Mouse (Mus musculus): ENCODE results near the gene Rbmx. TPM values are rescaled to one million over a fixed set of nuclear protein-coding genes. Genes with fewer than 3 reads are reported as not detected.

Rbmx gene
- total RNA-seq (2017), result 69.5 and 74.8 TPM in 2 replicates

GRCm38 (mm10) chrX:57392367-57393246 is at the start of gene Rbmx:
Gene Rbmx (minus strand): TSS chrX:57393036.
- peak; percentile 95 for ATAC-seq (replicated peaks; ENCODE audit: low read depth, poor library complexity, severe bottlenecking)

- no peak for ATAC-seq (replicated peaks; ENCODE audit: low read depth, poor library complexity, severe bottlenecking)
These were observed 41.1 kb upstream of the Rbmx start for GRCm38 (mm10) chrX:57433897-57434296.

DNA sequence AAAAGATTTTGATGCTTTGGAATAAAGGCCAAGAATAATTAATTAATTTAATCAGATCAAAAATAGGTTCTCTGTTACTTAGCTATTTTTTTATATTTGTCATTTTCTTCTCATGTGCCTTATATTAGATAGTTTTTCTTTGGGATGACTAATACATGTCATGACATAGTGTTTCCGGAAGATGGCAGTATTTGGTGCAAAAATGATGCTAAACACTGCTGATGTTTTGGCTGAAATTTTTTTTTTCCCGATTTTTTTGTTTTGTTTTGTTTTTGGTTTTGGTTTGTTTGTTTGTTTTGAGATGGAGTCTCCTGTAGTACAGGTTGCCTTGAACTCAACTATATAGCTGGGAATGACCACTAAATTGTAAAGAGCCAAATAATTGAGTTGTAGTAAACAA is 38.8 kb upstream of the Rbmx start:
- no peak for ATAC-seq (replicated peaks; ENCODE audit: low read depth, poor library complexity, severe bottlenecking)

GRCm38 (mm10) chrX:57408769-57409168 is 15.9 kb upstream of the Rbmx start, which contains the start of gene Gm364:
Gene Gm364 (plus strand): TSS chrX:57409154.
- ATAC-seq (replicated peaks; ENCODE audit: low read depth, poor library complexity, severe bottlenecking), result no peak

- ATAC-seq (replicated peaks; ENCODE audit: low read depth, poor library complexity, severe bottlenecking), result peak; percentile 74
These were observed 10.8 kb upstream of the Rbmx start for GRCm38 (mm10) chrX:57403651-57404050.

DNA sequence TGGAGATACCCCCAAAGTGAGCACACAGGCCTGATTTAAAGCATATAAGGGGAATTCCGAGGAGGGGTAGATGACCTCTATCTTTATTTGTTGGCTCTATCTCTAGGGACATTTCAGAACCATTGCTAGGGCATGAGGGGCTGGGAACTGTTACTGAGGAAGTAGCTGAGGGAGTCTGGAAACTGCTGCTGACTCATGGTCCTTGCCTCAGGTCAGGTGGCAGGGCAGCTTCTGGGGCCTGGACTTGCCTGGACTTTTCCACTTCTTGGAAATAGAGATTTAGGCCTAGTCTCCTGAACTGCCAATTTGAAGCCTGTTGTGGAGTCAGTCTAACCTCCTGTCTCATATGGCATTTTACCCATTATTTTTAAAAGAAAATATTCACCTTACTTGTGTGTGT is 8.6 kb upstream of the Rbmx start:
- ATAC-seq (replicated peaks; ENCODE audit: low read depth, poor library complexity, severe bottlenecking), result no peak

DNA sequence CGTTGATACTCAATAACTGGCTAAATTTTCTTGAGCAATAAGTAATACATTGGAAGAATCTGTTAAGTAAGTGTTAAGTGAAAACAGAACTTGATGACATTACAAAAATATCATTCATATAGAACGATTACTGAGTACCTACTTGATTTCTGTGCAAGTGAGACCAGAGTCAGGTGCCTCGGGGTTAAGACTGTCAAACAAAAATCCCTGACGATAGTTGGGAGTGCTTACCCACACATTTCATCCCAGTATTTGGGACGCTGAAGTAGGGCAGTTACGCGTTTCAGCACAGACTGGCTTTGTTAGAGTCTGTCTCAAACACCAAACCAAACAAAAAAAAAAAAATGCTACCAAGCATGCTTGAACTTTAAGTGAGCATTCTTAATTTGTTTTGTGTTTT is 576 bp upstream of the Rbmx start:
- no peak for ATAC-seq (replicated peaks; ENCODE audit: low read depth, poor library complexity, severe bottlenecking)

DNA sequence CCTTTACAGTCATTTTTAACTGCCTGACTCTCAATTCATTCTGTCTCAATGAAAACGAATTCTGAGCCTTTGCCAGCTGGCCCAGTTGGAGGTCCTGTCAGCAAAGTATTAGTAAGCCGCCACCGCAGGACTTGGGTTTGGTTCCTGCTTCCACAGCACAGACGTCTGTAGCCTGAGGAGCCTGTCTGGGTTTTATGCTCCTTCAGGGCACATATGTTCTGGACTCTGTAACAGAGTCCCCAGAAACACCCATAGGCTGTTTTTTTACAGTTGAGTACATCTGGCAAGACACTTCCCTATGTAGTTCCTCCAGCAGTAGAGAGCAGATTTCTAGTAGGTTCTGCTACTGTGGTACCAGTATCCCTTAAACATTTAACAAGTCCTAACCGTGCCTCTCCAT is 11.9 kb downstream of the Rbmx start:
- ATAC-seq (replicated peaks; ENCODE audit: low read depth, poor library complexity, severe bottlenecking), result no peak

GRCm38 (mm10) chrX:57378579-57378978 is 14.3 kb downstream of the Rbmx start:
- ATAC-seq (replicated peaks; ENCODE audit: low read depth, poor library complexity, severe bottlenecking), result no peak

GRCm38 (mm10) chrX:57377096-57377495 is 15.7 kb downstream of the Rbmx start:
- no peak for ATAC-seq (replicated peaks; ENCODE audit: low read depth, poor library complexity, severe bottlenecking)

- ATAC-seq (replicated peaks; ENCODE audit: low read depth, poor library complexity, severe bottlenecking), result no peak
These were observed 18.8 kb downstream of the Rbmx start for GRCm38 (mm10) chrX:57374029-57374428.

DNA sequence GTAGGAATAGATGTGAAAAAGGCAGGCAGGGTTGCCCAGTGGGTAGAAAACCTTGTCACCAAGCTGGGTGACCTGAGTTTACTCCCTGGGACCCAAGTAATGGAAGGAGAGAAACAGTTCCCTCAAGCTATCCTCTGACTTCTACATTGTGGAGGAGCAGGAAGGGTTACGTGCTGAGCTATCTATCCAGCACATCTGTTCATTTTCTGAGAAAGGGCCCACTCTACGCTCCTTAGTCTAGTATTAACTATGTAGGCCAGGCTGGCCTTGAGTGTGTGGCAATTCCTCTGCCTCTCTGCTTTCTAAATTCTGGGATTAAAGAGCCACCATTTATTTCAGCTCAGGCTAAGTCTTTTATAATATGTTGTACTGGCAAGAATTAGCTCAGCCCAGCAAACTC is 19.3 kb downstream of the Rbmx start:
- ATAC-seq (replicated peaks; ENCODE audit: low read depth, poor library complexity, severe bottlenecking), result no peak

DNA sequence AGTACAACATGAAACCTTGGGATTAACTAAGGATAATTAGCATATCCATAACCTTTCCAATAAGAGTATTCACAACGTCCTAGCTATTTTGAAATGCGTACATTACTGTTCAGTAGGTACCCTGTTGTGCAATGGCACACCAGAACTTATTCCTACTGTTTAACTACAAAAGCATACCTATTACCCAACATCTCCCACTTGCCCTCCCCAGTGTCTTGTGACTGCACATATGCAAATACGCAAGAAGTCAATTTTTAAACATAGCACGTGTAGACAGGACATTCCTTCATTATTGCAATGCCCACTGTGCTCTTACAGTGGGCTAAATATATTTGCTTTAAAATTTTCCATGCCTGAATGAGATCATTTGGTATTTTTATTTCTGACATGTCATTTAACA is 19.9 kb downstream of the Rbmx start:
- no peak for ATAC-seq (replicated peaks; ENCODE audit: low read depth, poor library complexity, severe bottlenecking)

- no peak for ATAC-seq (replicated peaks; ENCODE audit: low read depth, poor library complexity, severe bottlenecking)
These were observed 27.8 kb downstream of the Rbmx start for GRCm38 (mm10) chrX:57364891-57365569.

- ATAC-seq (replicated peaks; ENCODE audit: low read depth, poor library complexity, severe bottlenecking), result no peak
These were observed 33.5 kb downstream of the Rbmx start for GRCm38 (mm10) chrX:57359316-57359715.

GRCm38 (mm10) chrX:57339220-57339619 is 53.6 kb downstream of the Rbmx start:
- no peak for ATAC-seq (replicated peaks; ENCODE audit: low read depth, poor library complexity, severe bottlenecking)

DNA sequence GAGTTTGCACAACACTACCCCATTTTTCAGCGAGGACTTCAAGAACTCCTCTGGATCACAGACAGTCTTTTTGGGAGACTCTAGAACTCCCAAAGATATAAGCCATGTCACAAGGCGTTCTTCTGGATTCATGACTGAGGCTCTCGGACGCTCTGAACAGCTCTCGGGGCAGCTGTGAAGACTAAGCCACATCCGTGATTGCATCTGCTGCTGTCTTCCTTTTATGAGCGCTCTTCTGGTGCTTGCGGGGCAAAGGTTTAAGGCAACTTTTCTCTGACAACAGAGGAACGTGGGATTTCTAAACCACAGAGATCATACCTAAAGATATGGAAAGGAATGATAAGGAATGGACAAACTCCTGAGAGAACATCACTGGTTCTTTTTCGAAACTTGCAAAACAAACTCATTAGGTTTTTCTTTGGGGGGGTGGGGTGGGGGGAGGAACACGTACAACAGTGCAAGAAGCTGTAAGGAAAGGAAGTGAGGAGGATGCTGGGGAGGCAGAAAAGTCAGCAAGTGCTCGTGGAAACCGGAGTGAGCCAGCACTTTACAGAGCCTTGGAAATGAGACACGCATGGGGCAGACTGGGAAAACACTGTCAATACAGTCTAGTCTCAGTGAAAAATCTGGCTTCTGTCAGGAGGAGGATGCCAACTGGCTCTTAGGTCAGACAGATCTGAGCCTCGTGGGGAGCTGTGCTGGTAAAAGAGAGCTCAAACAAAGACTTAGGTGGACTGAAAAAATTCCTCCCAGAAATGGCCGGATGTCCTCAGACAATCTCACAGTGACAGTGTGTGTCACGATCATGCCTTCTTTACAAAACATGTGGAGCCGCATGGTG is 54.2 kb downstream of the Rbmx start, which contains the start of gene Arhgef6:
TSS of gene Arhgef6 (minus strand) at position 359 of the 841 bp plus-strand sequence.
- ATAC-seq (replicated peaks; ENCODE audit: low read depth, poor library complexity, severe bottlenecking), result peak; percentile 53

DNA sequence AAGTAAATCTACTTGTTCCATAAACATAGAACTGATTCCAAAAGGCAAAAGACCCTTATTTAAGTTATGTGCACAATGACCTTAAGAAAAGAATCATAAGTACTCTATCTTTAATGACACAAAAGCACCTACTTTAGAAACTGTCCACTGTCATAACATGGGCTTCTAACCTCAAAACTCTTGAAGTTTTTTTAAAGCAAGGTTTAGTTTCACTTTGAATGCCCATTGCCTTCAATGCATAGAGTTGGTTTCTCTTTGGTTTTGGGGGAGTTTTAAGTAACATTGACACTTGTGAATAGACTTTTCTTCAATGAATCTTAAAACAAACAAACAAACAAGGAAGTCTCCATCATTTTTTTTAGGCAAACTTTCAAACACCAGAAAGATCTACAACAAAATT is 55.3 kb downstream of the Rbmx start:
- peak; percentile 56 for ATAC-seq (replicated peaks; ENCODE audit: low read depth, poor library complexity, severe bottlenecking)

DNA sequence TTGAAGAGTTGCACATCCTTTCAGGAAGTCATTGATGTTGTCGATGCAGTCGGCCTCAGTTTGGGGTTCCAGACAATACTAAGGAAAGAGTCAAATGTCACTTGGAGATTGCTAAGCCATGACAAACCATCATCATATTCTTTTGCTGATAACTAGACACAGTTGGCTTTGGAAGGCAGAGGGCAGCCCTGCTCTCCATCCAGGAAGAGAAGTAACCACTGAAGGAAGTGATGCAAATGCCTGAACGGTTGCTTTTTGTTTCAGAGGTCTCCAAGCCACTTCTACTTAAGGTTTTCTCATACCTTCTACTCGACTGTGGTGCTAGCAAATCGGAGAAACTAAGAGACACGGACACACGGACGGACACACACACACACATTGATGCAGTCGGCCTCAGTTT is 55.9 kb downstream of the Rbmx start:
- peak; percentile 65 for ATAC-seq (replicated peaks; ENCODE audit: low read depth, poor library complexity, severe bottlenecking)

DNA sequence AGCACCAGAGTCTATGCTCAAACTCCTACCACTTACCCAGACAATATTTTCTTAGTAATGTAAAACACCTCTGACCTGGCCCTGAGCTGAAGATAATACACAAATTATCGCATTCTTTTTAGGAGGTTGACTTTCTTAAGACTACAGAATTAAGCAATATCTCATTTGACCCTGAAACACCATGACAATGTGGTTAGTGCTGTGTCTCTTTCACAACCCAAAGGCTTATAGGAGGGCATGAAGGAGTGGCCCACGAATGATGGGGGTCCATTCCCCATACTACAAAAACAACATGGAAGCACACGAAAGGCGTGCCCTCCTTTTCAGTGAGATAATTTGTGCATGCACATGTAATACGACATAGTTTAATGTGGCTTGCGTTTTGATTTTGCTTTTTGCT is 57.5 kb downstream of the Rbmx start:
- no peak for ATAC-seq (replicated peaks; ENCODE audit: low read depth, poor library complexity, severe bottlenecking)
